Mouse (Mus musculus): ENCODE data around the gene Adprm. TPM values are rescaled to one million over a fixed set of nuclear protein-coding genes. Genes with fewer than 3 reads are reported as not detected.

Gene Adprm
- polyA plus RNA-seq, 1 experiment from 2014 or later: 30.4 TPM

GRCm38 (mm10) chr11:67083712-67084340, 31.4 kb upstream of the Adprm start:
- no peak for DNase-seq (ENCODE audit: low spot score)
- no peak overlapping the region for H3K27ac ChIP-seq
- 38% methylated on average over 32 of the region's 32 CpGs for WGBS
- peaks cover 33% of the 10 kb centered on the region for H3K27me3 ChIP-seq (ENCODE audit: insufficient read depth, poor library complexity, severe bottlenecking)
- H3K36me3 ChIP-seq: no peaks in the 10 kb centered on the region
- no peak overlapping the region for H3K4me3 ChIP-seq
- no peaks in the 10 kb centered on the region for H3K9me3 ChIP-seq
- H3K4me1 ChIP-seq (replicated peaks): peaks cover 35% of the 10 kb centered on the region

DNA sequence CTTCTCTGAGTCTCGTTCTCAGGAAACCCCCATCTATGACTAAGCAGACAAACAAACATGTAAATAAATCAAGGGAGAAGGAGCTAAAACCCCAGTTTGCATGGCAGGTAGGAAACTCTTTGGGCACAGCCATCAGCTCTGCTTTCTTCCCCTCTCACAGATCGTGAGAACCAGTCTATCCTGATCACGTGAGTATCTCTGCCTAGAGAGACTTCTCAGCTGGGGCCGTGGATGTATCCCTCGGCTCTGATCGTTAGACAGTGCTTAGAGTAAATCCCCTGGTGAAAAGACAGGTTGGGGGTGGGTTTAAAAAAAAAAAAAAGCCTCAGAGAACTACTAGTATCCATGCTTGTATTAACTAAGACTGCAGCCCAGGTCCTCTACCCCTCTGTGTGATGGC, 30.8 kb upstream of the Adprm start:
- Histone ChIP-seq H3K36me3 (no peaks in the 10 kb centered on the region), H3K4me1 (replicated peaks) (peaks cover 36% of the 10 kb centered on the region), H3K27me3 (ENCODE audit: insufficient read depth, poor library complexity, severe bottlenecking) (peaks cover 31% of the 10 kb centered on the region), H3K4me3 (no peak overlapping the region), H3K27ac (no peak overlapping the region), H3K9me3 (no peaks in the 10 kb centered on the region)
- no peak for DNase-seq (ENCODE audit: low spot score)
- 70% methylated on average over 6 of the region's 6 CpGs for WGBS

DNA sequence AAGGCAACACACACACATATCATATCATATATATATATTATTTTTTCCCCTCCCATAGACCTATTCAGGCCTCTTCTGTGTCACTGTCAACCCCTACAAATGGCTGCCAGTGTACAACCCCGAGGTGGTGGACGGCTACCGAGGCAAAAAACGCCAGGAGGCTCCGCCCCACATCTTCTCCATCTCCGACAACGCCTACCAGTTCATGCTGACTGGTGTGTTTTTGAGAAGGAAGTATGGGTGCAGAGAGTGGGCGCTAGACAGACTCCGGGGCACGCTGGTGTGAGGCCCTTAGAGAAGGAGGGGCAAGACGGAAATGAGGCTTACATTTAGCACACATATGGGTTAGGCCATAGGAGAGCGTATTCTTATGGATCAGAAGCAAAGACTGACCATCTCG, 30.4 kb upstream of the Adprm start:
- H3K4me3 ChIP-seq: no peak overlapping the region
- no peaks in the 10 kb centered on the region for H3K36me3 ChIP-seq
- peaks cover 36% of the 10 kb centered on the region for H3K4me1 ChIP-seq (replicated peaks)
- DNase-seq (ENCODE audit: low spot score): no peak
- peaks cover 31% of the 10 kb centered on the region for H3K27me3 ChIP-seq (ENCODE audit: insufficient read depth, poor library complexity, severe bottlenecking)
- WGBS: 90% methylated on average over 13 of the region's 13 CpGs
- H3K27ac ChIP-seq: no peak overlapping the region
- no peaks in the 10 kb centered on the region for H3K9me3 ChIP-seq

GRCm38 (mm10) chr11:67082188-67082587, 29.8 kb upstream of the Adprm start:
- no peak for DNase-seq (ENCODE audit: low spot score)
- H3K9me3 ChIP-seq: no peaks in the 10 kb centered on the region
- no peak overlapping the region for H3K27ac ChIP-seq
- H3K36me3 ChIP-seq: no peaks in the 10 kb centered on the region
- peaks cover 29% of the 10 kb centered on the region for H3K27me3 ChIP-seq (ENCODE audit: insufficient read depth, poor library complexity, severe bottlenecking)
- H3K4me3 ChIP-seq: no peak overlapping the region
- H3K4me1 ChIP-seq (replicated peaks): peaks cover 36% of the 10 kb centered on the region
- WGBS: 90% methylated on average over 7 of the region's 7 CpGs

DNA sequence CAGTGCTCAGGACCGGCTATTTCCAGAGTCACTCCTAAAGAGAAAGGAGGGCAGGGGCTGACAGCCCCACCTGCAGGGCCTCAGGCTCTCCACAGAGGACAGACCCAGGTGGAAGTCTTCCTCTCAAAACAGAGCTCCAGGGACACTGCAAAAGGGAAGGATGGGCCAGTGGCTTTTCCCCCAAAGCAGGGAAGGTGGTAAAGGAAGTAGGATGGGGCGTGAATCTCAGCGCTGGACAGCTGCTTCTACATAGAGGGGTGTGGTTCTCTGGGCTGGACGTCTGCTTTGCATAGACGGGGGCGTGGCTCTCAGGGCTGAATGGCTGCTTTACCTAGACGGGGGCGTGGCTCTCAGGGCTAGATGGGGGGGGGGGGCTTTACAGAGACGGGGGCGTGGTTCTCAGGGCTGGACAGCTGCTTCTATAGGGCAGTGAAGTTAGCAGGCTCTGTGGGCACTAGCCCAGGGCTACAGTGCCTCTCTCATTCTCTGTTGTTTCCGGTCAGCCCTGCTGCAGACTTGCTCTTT, 28.8 kb upstream of the Adprm start:
- DNase-seq (ENCODE audit: low spot score): peak; percentile 85
- H3K27me3 ChIP-seq (ENCODE audit: insufficient read depth, poor library complexity, severe bottlenecking): peaks cover 27% of the 10 kb centered on the region
- H3K27ac ChIP-seq: 0 out of 2 replicates have a peak overlapping the region, but pooled peaks have one; percentile 67
- peaks cover 36% of the 10 kb centered on the region for H3K4me1 ChIP-seq (replicated peaks)
- no peaks in the 10 kb centered on the region for H3K9me3 ChIP-seq
- H3K4me3 ChIP-seq: peak overlapping the region; percentile 18; the same call in 1 of the 2 replicates
- 5% methylated on average over 11 of the region's 11 CpGs for WGBS
- no peaks in the 10 kb centered on the region for H3K36me3 ChIP-seq

- Histone ChIP-seq H3K4me3 (no peak overlapping the region), H3K27ac (peak overlapping the region; percentile 77), H3K4me1 (replicated peaks) (peaks cover 37% of the 10 kb centered on the region), H3K36me3 (no peaks in the 10 kb centered on the region), H3K9me3 (no peaks in the 10 kb centered on the region), H3K27me3 (ENCODE audit: insufficient read depth, poor library complexity, severe bottlenecking) (peaks cover 26% of the 10 kb centered on the region)
- peak; percentile 73 for DNase-seq (ENCODE audit: low spot score)
- WGBS: 7% methylated on average over 3 of the region's 3 CpGs
Observed at GRCm38 (mm10) chr11:67080168-67080567, 27.8 kb upstream of the Adprm start.

- Histone ChIP-seq H3K27ac (peak overlapping the region; percentile 77), H3K27me3 (ENCODE audit: insufficient read depth, poor library complexity, severe bottlenecking) (peaks cover 21% of the 10 kb centered on the region), H3K36me3 (no peaks in the 10 kb centered on the region), H3K9me3 (no peaks in the 10 kb centered on the region), H3K4me3 (no peak overlapping the region), H3K4me1 (replicated peaks) (peaks cover 41% of the 10 kb centered on the region)
- WGBS: 55% methylated on average over 11 of the region's 11 CpGs
- DNase-seq (ENCODE audit: low spot score): peak; percentile 42
Observed at GRCm38 (mm10) chr11:67079740-67080139, 27.3 kb upstream of the Adprm start.

DNA sequence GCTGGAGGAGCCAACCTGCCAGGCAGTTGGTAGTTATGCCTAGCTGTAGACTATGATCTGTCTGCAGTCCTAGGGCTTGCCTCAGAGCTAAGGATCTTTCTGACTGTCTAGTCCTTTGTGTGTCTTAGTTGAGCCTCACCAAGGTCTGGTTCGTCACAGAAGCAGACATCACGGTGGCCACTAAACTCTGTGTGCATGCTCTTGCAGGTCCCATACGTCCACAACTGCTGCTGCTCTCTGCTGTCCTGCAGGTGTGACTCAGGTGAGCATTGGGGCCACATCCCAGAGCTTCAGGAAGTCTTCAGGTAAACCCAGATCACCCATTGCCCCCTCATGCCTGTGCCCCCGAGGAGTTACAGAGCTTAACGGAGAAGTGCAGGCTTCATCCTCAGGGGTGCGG, 26.5 kb upstream of the Adprm start:
- Histone ChIP-seq H3K9me3 (no peaks in the 10 kb centered on the region), H3K4me3 (no peak overlapping the region), H3K4me1 (replicated peaks) (peaks cover 41% of the 10 kb centered on the region), H3K36me3 (no peaks in the 10 kb centered on the region), H3K27me3 (ENCODE audit: insufficient read depth, poor library complexity, severe bottlenecking) (peaks cover 13% of the 10 kb centered on the region), H3K27ac (no peak overlapping the region)
- no peak for DNase-seq (ENCODE audit: low spot score)
- 85% methylated on average over 6 of the region's 6 CpGs for WGBS

DNA sequence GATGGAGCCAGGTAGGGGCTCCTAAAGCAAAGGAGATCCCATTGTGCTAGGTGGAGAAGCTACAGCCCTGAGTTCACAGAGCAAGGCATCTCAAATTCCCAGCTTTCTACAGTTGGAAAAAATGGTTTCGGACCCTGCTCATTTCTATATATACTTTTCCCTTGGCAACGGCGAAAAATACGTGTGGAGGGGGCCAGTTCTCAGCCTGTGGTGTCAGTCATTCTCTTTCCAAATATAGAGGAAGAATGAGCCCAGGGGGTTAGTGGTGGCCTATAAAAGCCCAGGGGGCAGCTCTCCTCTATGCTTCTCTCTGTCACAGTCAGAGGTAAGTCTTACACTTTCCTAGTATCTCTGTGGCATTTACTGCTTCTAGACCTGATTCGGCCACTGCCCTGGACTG, 25.6 kb upstream of the Adprm start, which contains the start of gene Myh3:
TSS of gene Myh3 (plus strand) at position 301 of the 400 bp plus-strand sequence.
- Histone ChIP-seq H3K27ac (0 out of 2 replicates have a peak within 1 kb of the TSS, but pooled peaks have one; percentile 8), H3K27me3 (ENCODE audit: insufficient read depth, poor library complexity, severe bottlenecking) (peaks cover 4% of the 10 kb centered on the region), H3K4me3 (no peak within 1 kb of the TSS), H3K36me3 (no peaks in the 10 kb centered on the region), H3K9me3 (no peaks in the 10 kb centered on the region), H3K4me1 (replicated peaks) (peaks cover 41% of the 10 kb centered on the region)
- DNase-seq (ENCODE audit: low spot score): no peak
- WGBS: 94% methylated on average over 5 of the region's 5 CpGs

DNA sequence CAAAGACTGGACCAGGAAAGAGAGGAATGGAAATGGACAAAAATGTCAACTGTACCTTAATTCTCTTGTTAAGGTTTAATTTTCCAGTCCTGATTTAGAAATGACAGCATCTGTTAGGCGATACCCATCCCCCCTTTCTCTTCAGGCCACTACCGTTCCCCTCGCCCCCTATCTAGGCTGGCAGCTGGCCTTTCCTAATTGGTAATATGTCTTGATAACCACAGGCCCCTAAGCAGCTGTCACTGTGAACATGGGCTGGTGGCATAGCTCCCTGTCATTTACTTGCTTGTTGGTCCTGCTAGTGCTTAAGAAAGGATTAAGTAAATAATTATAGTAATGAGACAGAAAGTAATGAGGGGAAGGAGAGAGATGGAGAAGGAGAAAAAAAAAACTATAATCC, 25.0 kb upstream of the Adprm start:
- H3K27me3 ChIP-seq (ENCODE audit: insufficient read depth, poor library complexity, severe bottlenecking): no peaks in the 10 kb centered on the region
- DNase-seq (ENCODE audit: low spot score): no peak
- no peaks in the 10 kb centered on the region for H3K9me3 ChIP-seq
- peaks cover 41% of the 10 kb centered on the region for H3K4me1 ChIP-seq (replicated peaks)
- no peak overlapping the region for H3K4me3 ChIP-seq
- H3K27ac ChIP-seq: no peak overlapping the region
- no peaks in the 10 kb centered on the region for H3K36me3 ChIP-seq
- 64% methylated on average over 3 of the region's 3 CpGs for WGBS

DNA sequence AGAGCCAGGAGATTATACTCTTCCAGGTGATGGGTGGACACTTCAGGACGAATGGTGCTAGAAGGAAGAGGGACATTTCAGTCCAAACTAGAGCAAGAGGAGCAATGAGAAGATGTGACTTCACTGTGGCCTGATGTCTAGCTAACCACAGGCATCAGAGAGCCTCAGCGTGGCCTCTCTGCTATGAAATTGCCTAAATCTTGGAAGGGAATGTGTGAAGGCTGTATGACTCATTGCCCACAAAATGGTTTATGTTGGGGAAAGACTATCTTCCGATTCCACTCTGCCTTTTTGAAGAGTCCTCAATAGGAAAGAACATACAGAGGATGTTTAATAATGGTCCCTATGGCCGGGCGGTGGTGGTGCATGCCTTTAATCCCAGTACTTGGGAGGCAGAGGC, 24.4 kb upstream of the Adprm start:
- Histone ChIP-seq H3K4me1 (replicated peaks) (peaks cover 35% of the 10 kb centered on the region), H3K4me3 (no peak overlapping the region), H3K27ac (no peak overlapping the region), H3K9me3 (no peaks in the 10 kb centered on the region), H3K27me3 (ENCODE audit: insufficient read depth, poor library complexity, severe bottlenecking) (no peaks in the 10 kb centered on the region), H3K36me3 (no peaks in the 10 kb centered on the region)
- WGBS: 89% methylated on average over 5 of the region's 5 CpGs
- DNase-seq (ENCODE audit: low spot score): no peak

- H3K36me3 ChIP-seq: no peaks in the 10 kb centered on the region
- H3K4me3 ChIP-seq: no peak overlapping the region
- H3K4me1 ChIP-seq (replicated peaks): peaks cover 18% of the 10 kb centered on the region
- no peaks in the 10 kb centered on the region for H3K9me3 ChIP-seq
- H3K27me3 ChIP-seq (ENCODE audit: insufficient read depth, poor library complexity, severe bottlenecking): no peaks in the 10 kb centered on the region
- no peak for DNase-seq (ENCODE audit: low spot score)
- 54% methylated on average over 3 of the region's 3 CpGs for WGBS
- peak overlapping the region; percentile 76 for H3K27ac ChIP-seq
Observed at GRCm38 (mm10) chr11:67075036-67075435, 22.6 kb upstream of the Adprm start.

DNA sequence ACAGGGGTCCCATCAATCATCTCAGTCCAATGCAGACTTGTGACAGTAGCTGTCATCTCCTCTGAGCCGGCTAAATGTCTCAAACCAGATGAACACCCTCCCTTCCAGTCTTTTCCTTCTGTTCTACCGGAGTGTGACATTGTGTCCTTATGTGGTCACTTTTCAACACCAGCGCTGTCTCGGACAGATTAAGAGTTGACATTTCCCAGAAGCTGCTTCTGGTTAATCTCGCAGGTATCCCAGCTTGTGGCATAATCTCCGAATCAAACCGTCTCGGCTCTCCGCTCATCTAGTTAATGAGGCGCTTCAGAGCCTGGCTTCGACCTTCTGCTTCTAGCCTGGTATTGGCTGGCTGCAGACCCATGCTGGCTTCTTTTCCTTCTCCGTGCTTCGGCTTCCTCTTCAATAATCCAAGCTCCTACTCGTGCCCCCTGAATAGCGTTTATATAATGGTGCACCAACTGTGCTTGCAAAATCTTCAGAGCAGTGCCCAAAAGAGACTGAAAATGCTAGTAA, 20.3 kb upstream of the Adprm start:
- Histone ChIP-seq H3K27ac (no peak overlapping the region), H3K36me3 (peaks cover 2% of the 10 kb centered on the region), H3K4me3 (no peak overlapping the region), H3K9me3 (no peaks in the 10 kb centered on the region), H3K27me3 (ENCODE audit: insufficient read depth, poor library complexity, severe bottlenecking) (no peaks in the 10 kb centered on the region), H3K4me1 (replicated peaks) (peaks cover 5% of the 10 kb centered on the region)
- WGBS: 82% methylated on average over 15 of the region's 15 CpGs
- DNase-seq (ENCODE audit: low spot score): no peak

All from hindbrain, embryonic 10.5 days (tissue).